Mouse (Mus musculus): ENCODE data around the gene Mllt10.

DNA sequence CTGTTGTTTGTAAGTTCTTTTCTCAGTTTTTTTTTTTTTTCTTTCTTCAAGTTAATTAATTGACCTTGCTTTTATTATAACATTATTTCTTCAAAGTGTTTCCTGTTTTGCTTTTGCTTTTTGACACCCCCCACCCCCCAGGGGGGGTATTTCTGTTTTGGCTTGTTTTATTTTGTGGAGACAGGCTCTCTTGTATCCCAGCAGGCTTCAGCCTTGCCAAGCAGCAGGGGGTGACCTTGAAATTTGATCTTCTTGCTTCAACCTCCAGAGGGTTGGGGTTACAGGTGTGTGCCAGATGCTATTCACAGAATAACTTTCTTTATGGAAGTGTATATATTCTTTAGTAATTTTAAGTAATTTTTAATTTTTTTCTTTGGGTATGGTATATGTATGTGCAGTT lies 56.4 kb downstream of the Mllt10 start:
- no peak for TF ChIP-seq CTCF (IDR thresholded peaks at IDR 0.05; ENCODE audit: low read depth)
- TF ChIP-seq EP300 (optimal IDR thresholded peaks at IDR 0.05), result no peak
